Mouse (Mus musculus) mesoderm, embryonic 11.5 days (tissue): ENCODE results near the gene Fign.

ENCODE experiments used
- DNase-seq: peaks from one replicate; pipeline ENCODE4 v3.0.0-alpha.2; 2012; ENCODE audit warnings: low read depth, low spot score

Fign gene

GRCm38 (mm10) chr2:64059477-64059876 is 38.4 kb downstream of the Fign start:
- no peak for DNase-seq

- DNase-seq = no peak
These were observed 49.7 kb downstream of the Fign start for GRCm38 (mm10) chr2:64048142-64048541.

- DNase-seq = no peak
These were observed 54.7 kb downstream of the Fign start for GRCm38 (mm10) chr2:64043099-64043498.

GRCm38 (mm10) chr2:64035393-64035792 is 62.4 kb downstream of the Fign start:
- no peak for DNase-seq

- DNase-seq = no peak
These were observed 64.0 kb downstream of the Fign start for GRCm38 (mm10) chr2:64033871-64034270.

DNA sequence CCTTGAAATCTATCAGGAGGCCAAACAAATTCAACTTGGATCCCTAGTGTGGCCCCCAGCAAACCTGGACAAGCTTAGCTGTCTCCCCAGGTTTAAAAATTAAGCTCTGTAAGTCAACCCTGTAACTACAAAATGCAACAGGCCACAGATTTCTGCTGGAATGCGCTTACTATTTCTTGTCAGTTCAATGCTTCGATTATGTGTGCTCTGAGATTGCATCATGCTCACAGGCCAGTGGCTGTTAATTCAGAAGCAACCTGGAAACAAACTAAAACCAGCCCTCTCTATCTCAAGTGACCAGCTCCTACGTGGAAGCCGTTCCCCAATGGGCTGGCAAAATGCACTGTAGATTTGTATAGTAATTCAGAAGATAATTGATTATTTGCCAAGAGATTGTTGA is 71.9 kb downstream of the Fign start:
- DNase-seq = no peak

DNA sequence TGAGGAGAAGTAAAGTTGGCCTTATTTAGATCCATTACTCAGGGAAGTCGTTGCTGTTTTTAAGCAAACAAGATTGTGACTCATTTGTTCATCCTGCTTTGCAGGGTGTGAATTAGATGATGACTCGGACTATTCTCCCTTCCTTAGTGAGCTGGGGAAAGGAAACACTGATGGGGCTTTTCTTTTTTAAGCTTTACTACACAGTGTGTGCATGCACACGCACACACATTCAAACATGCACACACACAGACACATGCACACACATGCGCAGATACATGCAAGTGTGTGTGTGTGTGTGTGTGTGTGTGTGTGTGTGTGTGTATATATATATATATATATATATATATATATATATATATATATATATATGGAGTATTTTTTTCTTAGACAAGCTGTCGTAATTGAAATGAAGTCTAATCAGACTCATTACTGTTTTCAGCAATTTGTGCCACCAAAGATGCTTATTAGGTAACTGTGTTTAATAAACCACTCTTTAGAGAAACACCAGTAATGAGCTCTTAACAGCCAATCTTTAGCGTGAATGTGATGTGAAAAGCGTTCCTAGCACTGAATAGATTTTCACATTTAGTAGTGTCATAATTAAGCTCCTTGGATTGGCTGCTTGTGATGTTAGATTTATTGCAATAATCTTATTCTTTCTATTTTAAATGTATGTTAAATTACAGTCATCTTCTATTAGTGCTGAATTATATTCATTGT is 103.4 kb downstream of the Fign start:
- DNase-seq = no peak

- no peak for DNase-seq
These were observed 112.4 kb downstream of the Fign start for GRCm38 (mm10) chr2:63985426-63985825.

DNA sequence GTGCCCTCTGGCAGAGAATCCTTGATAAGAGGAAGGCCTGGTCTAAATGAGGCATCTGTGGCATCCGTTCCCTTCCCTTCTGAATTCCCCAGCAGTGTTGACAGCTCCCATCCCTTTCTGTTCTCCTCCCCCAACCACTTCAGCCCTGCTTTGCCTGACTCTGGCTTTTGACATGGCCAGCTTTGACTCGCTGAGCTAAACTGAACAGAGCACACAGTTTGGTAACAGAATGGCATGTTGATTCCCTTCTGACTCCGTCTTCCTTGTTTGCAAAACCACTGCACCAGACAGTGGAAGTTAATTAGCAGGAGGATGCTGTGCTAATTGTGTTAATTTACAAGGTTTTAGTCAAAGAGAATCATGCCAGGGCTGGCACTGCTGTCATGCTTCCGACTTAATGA is 115.5 kb downstream of the Fign start:
- DNase-seq = no peak

DNA sequence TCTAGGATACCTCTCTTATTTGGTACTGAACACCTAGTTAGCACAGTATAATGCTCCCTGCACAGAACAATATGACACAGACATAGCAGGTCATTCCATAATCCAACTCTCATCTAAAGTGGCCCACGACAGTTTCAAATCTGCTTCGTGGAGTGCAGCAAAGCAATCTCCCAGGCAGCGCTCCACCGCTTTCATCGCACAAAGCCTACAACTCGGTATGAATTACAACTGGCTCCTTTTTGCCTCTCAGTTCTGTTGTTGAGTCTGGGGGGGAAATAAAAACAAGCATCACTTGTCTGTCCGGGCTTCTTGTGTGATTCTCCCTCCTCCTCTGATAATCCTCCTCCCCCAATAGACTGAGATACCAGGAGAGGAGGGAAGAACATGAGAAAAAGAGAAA is 116.4 kb downstream of the Fign start:
- no peak for DNase-seq

- DNase-seq = no peak
These were observed 128.2 kb downstream of the Fign start for GRCm38 (mm10) chr2:63969633-63970032.

DNA sequence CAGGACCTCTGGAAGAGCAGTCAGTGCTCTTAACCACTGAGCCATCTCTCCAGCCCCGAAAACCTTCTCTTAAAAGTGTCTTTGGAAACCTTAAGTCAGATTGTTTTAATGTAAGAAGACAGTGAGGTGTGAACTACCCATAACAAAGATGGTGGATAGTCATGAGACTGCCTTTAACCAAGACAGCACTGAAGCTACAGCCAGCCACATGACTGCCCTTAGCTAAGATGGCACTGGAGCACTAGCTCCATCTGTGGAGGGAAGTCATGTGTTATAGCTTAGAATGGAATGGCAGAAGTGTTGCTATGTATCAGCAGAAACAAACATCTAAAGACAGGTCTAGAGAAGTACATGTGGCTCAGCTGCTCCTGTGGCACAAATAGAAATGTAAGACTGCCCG is 166.8 kb downstream of the Fign start:
- DNase-seq = no peak

DNA sequence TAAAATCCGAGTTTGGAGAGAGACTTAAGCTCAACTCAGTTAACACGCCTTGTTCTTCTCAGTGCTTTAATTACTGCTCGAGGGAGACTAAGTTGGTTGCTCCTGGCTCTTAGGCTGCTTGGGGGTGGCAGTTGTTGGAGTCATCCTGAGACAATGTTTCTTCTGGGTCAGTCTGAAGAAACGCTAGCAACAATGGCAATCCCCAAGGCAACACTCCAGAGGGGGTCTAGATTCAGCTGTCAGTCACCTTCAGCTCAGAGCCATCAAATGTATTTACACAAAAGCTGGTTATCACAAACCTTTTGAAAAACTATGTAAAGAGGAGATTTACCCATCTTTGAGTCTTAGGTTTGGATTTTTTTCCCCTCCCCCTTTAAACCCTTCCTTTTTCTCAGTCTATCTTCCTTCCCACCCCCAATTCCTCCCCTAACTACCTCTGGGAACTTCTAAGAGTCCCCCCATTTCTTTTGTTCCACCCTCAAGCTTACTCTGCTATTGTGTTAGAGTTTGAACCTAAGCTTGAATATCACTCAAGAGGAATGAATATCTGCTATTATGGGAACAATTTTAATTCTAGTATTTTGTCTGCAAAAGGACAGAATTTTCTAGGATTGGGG is 171.2 kb downstream of the Fign start:
- DNase-seq = no peak

DNA sequence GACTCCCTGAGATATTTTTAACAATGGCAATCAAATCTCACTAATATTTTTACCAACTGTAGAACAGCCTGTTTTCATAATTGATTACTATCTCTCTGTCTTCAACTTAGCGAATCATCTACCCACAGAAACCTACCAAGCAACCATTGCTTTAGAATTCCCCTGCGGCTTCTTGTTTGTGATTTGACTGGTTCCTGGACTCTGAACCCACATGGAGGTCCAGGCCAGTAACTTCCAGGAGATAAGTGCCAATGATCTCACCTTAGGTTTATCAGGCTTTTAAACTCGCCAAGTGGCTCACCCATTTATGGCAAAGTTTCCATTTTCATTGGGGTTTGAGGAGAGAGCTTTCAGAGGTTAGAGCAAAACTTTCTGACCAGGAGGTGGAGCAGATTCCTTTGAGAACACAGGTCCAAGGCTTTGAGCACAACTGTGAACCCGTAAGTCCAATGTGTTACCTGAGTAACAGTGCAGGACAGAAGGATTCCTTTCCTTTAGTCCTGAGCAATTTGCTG is 172.1 kb downstream of the Fign start:
- no peak for DNase-seq
